In genomic region chr15:93228375-93228774, GRCm38 (mm10) we compare ENCODE assay signal across 21 mouse cellular contexts. TPM values are rescaled to one million over a fixed set of nuclear protein-coding genes. Genes with fewer than 3 reads are reported as not detected.
A peak's percentile ranks its signal among the peaks of the same experiment; 100 is the strongest.
DNase-seq lines count a peak whose midpoint lies in the region; ATAC-seq lines count a peak whose summit lies in the region.
"Had no signal": no experiment of that assay in that cellular context is flagged by ENCODE, and none has a peak within 500 bp of the region (broad histone marks: within the 10 kb centered on the region; RNA-seq: fewer than 3 reads in every experiment).

No protein-coding gene starts in this region.

- ATAC-seq in heart, embryonic 11.5 days (replicated peaks; ENCODE audit: insufficient number of reproducible peaks, low FRiP score, low TSS enrichment), result no peak
- peak; percentile 71; the same call in 1 of the 2 replicates for ATAC-seq in kidney, embryonic 16.5 days (ENCODE audit: low FRiP score, low TSS enrichment)
- 0 out of 2 replicates have a peak, but pooled peaks have one; percentile 2 for ATAC-seq in monocyte, adult 5-6 weeks (replicated peaks; ENCODE audit: insufficient number of reproducible peaks, low FRiP score, low TSS enrichment, poor library complexity, severe bottlenecking)

- H3K4me2 ChIP-seq in heart, embryonic 11.5 days, result no peak overlapping the region
- no peak overlapping the region for H3K4me2 ChIP-seq in kidney, embryonic 16.5 days (replicated peaks; ENCODE audit: low read depth, low read length)
- H3K4me2 ChIP-seq: embryonic facial prominence, embryonic 13.5 days; forebrain, embryonic 12.5 days; forebrain, embryonic 15.5 days; heart, embryonic 12.5 days; heart, embryonic 15.5 days; hindbrain, embryonic 12.5 days; hindbrain, embryonic 15.5 days had no signal

- H3K27ac ChIP-seq in heart, embryonic 11.5 days (ENCODE audit: low read depth, low read length), result no peak overlapping the region
- no peak overlapping the region for H3K27ac ChIP-seq in kidney, embryonic 16.5 days (ENCODE audit: low read length)
- H3K27ac ChIP-seq: embryonic facial prominence, embryonic 10.5 days; embryonic facial prominence, embryonic 13.5 days; forebrain, embryonic 12.5 days; forebrain, embryonic 15.5 days; heart, embryonic 15.5 days; hindbrain, embryonic 12.5 days; hindbrain, embryonic 15.5 days had no signal

- H3K9me3 ChIP-seq in heart, embryonic 11.5 days (replicated peaks; ENCODE audit: control insufficient read depth, low read length), result no peaks in the 10 kb centered on the region
- H3K9me3 ChIP-seq in kidney, embryonic 16.5 days (ENCODE audit: low read length), result no peaks in the 10 kb centered on the region
- H3K9me3 ChIP-seq: embryonic facial prominence, embryonic 10.5 days; embryonic facial prominence, embryonic 13.5 days; forebrain, embryonic 12.5 days; forebrain, embryonic 15.5 days; heart, embryonic 15.5 days; hindbrain, embryonic 12.5 days; hindbrain, embryonic 15.5 days had no signal

- no peaks in the 10 kb centered on the region for H3K27me3 ChIP-seq in heart, embryonic 11.5 days (ENCODE audit: control insufficient read depth, insufficient read depth, low read length)
- no peaks in the 10 kb centered on the region for H3K27me3 ChIP-seq in kidney, embryonic 16.5 days (ENCODE audit: insufficient read depth, low read length)
- H3K27me3 ChIP-seq: embryonic facial prominence, embryonic 13.5 days; forebrain, embryonic 15.5 days; heart, embryonic 12.5 days; heart, embryonic 15.5 days; hindbrain, embryonic 12.5 days; hindbrain, embryonic 15.5 days had no signal

- WGBS in heart, embryonic 11.5 days (ENCODE audit: insufficient replicate concordance), result 80% methylated on average over 10 of the region's 10 CpGs
- WGBS in kidney, embryonic 16.5 days, result 69% methylated on average over 10 of the region's 10 CpGs

- no peak overlapping the region for H3K4me3 ChIP-seq in heart, embryonic 11.5 days (ENCODE audit: low read depth, low read length)
- no peak overlapping the region for H3K4me3 ChIP-seq in kidney, embryonic 16.5 days (ENCODE audit: low read length)
- H3K4me3 ChIP-seq: embryonic facial prominence, embryonic 10.5 days; embryonic facial prominence, embryonic 13.5 days; erythroblast, embryonic 14.5 days; forebrain, embryonic 12.5 days; forebrain, embryonic 15.5 days; heart, embryonic 12.5 days; heart, embryonic 15.5 days; hindbrain, embryonic 12.5 days; hindbrain, embryonic 15.5 days had no signal

- H3K9ac ChIP-seq in heart, embryonic 11.5 days (ENCODE audit: low read depth, low read length), result no peak overlapping the region
- H3K9ac ChIP-seq in kidney, embryonic 16.5 days (replicated peaks; ENCODE audit: low read length), result no peak overlapping the region
- H3K9ac ChIP-seq: embryonic facial prominence, embryonic 13.5 days; forebrain, embryonic 12.5 days; forebrain, embryonic 15.5 days; heart, embryonic 12.5 days; heart, embryonic 15.5 days; hindbrain, embryonic 12.5 days; hindbrain, embryonic 15.5 days had no signal

- DNase-seq in heart, adult 11 months, result peak; percentile 74
- DNase-seq in kidney, adult 8-10 months, result no peak
- peak; percentile 39 to 64 for DNase-seq in kidney, postnatal 4 days
- no peak for DNase-seq in kidney, adult 11 months
- DNase-seq: adrenal gland, adult 8-10 months; cerebellum, adult 11-12 months; cerebellum, adult 8-10 months; gastrocnemius, postnatal 10 days; gastrocnemius, postnatal 36 days had no signal

- H3K4me1 ChIP-seq in heart, embryonic 11.5 days (ENCODE audit: control insufficient read depth, insufficient read depth, low read length), result no peaks in the 10 kb centered on the region
- H3K4me1 ChIP-seq in kidney, embryonic 16.5 days (ENCODE audit: insufficient read depth, low read length), result no peaks in the 10 kb centered on the region
- H3K4me1 ChIP-seq: forebrain, embryonic 12.5 days; heart, embryonic 12.5 days; heart, embryonic 15.5 days had no signal

- no peaks in the 10 kb centered on the region for H3K36me3 ChIP-seq in heart, embryonic 11.5 days (ENCODE audit: control insufficient read depth, insufficient read depth, low read length)
- no peaks in the 10 kb centered on the region for H3K36me3 ChIP-seq in kidney, embryonic 16.5 days (ENCODE audit: insufficient read depth, low read length)
- H3K36me3 ChIP-seq: embryonic facial prominence, embryonic 10.5 days; embryonic facial prominence, embryonic 13.5 days; forebrain, embryonic 12.5 days; forebrain, embryonic 15.5 days; heart, embryonic 12.5 days; heart, embryonic 15.5 days; hindbrain, embryonic 12.5 days; hindbrain, embryonic 15.5 days had no signal

RNA-seq across cellular contexts. Expression of gene Gxylt1, which starts 46.6 kb away (rescaled TPM):
- 12.0 and 14.1 TPM in 2 replicates for polyA plus RNA-seq in heart, embryonic 11.5 days (2014; fragmentation: Nextera tagmentation; extraction: Ambion mirVana)
- polyA plus RNA-seq in kidney, embryonic 16.5 days (2015; fragmentation: Nextera tagmentation; extraction: Ambion mirVana), result 12.6 and 15.8 TPM in 2 replicates
- 47.3 to 60.0 TPM (median 56.2 TPM) in 3 replicates for total RNA-seq in monocyte, adult 5-6 weeks (2017)

Comparison
In these comparisons a context has a peak if more than half of its experiments do, and no peak if none do; other contexts are left out.
1. DNase-seq: peak in heart, adult 11 months (single experiment) and kidney, postnatal 4 days (2 of 2); none in kidney, adult 8-10 months (0 of 2) and kidney, adult 11 months (single experiment).